8 mouse cellular contexts compared by ENCODE assay signal in genomic region chr7:99535741-99536501, GRCm38 (mm10). TPM values are rescaled to one million over a fixed set of nuclear protein-coding genes. Genes with fewer than 3 reads are reported as not detected.
DNase-seq lines count a peak whose midpoint lies in the region; ATAC-seq and TF ChIP-seq lines count a peak whose summit lies in the region.

No protein-coding gene starts in this region.

- no peak for TF ChIP-seq CTCF in heart, postnatal 0 days (IDR thresholded peaks at IDR 0.05; ENCODE audit: low read depth)
- no peak for TF ChIP-seq CTCF in liver, adult 2 months (IDR thresholded peaks at IDR 0.05; ENCODE audit: low read depth, low read length)

- H3K4me2 ChIP-seq in heart, postnatal 0 days (ENCODE audit: low read depth, low read length) = peak overlapping the region; percentile 79
- peak overlapping the region; percentile 69 for H3K4me2 ChIP-seq in myocyte (ENCODE audit: low read depth)

- no peak for DNase-seq in cerebellum, adult 18-20 months
- peak; percentile 39 for DNase-seq in 3T3-L1 (ENCODE audit: low read depth, low spot score)
- DNase-seq in c-Kit-positive CD71-positive TER-119-positive erythroid progenitor cells, embryonic 14.5 days (ENCODE audit: low spot score) = peak; percentile 48
- DNase-seq in heart, postnatal 0 days (ENCODE audit: low spot score) = no peak
- no peak for DNase-seq in liver, adult 2 months (ENCODE audit: extremely low read depth, low read depth, low spot score)
- no peak for DNase-seq in adipocyte (ENCODE audit: low spot score)

- no peaks in the 10 kb centered on the region for H3K36me3 ChIP-seq in heart, postnatal 0 days (replicated peaks; ENCODE audit: control insufficient read depth, insufficient read depth, low read length)
- H3K36me3 ChIP-seq in liver, adult 2 months (ENCODE audit: control insufficient read depth, insufficient read depth, low read length) = no peaks in the 10 kb centered on the region
- no peaks in the 10 kb centered on the region for H3K36me3 ChIP-seq in myocyte (ENCODE audit: control insufficient read depth, insufficient read depth)

- H3K9me3 ChIP-seq in heart, postnatal 0 days (replicated peaks; ENCODE audit: control insufficient read depth, low read length) = no peaks in the 10 kb centered on the region

- peak overlapping the region; percentile 78 for H3K27ac ChIP-seq in heart, postnatal 0 days (ENCODE audit: low read depth)
- peak overlapping the region; percentile 57 for H3K27ac ChIP-seq in liver, adult 2 months (replicated peaks; ENCODE audit: insufficient read depth, low read depth, low read length)

- peak overlapping the region; percentile 65 for H3K4me3 ChIP-seq in heart, postnatal 0 days (ENCODE audit: low read depth, low read length)
- peak overlapping the region; percentile 77 for H3K4me3 ChIP-seq in liver, adult 2 months (ENCODE audit: insufficient read depth, low read depth, low read length)
- H3K4me3 ChIP-seq in myocyte = peak overlapping the region; percentile 21

- 4% methylated on average over 46 of the region's 46 CpGs for WGBS in heart, postnatal 0 days
- WGBS in liver, adult 2 months = 12% methylated on average over 46 of the region's 46 CpGs

- no peak for TF ChIP-seq POLR2A in liver, adult 2 months (IDR thresholded peaks at IDR 0.05; ENCODE audit: extremely low read depth, insufficient read depth, low read length)
- TF ChIP-seq POLR2A in myocyte (IDR thresholded peaks at IDR 0.05; ENCODE audit: insufficient read length, low read depth) = no peak

- ATAC-seq in cerebellum, adult (ENCODE audit: insufficient number of reproducible peaks, low FRiP score, low TSS enrichment) = peak; percentile 7; the same call in 1 of the 2 replicates
- peak; percentile 16 for ATAC-seq in heart, postnatal 0 days (ENCODE audit: insufficient read depth, low read depth)

- no peaks in the 10 kb centered on the region for H3K27me3 ChIP-seq in heart, postnatal 0 days (ENCODE audit: control insufficient read depth, insufficient read depth, low read length)
- H3K27me3 ChIP-seq in liver, adult 2 months (ENCODE audit: control insufficient read depth, insufficient read depth, low read length) = no peaks in the 10 kb centered on the region
- no peaks in the 10 kb centered on the region for H3K27me3 ChIP-seq in myocyte (ENCODE audit: control insufficient read depth, insufficient read depth, insufficient read length)

- peak overlapping the region; percentile 78 for H3K9ac ChIP-seq in heart, postnatal 0 days (replicated peaks; ENCODE audit: low read depth, low read length)
- peak overlapping the region; percentile 92 for H3K9ac ChIP-seq in liver, adult 2 months (ENCODE audit: low read depth, low read length)

- H3K79me2 ChIP-seq in liver, adult 2 months (ENCODE audit: control insufficient read depth, insufficient read depth, low read length) = no peaks in the 10 kb centered on the region
- no peaks in the 10 kb centered on the region for H3K79me2 ChIP-seq in myocyte (ENCODE audit: control insufficient read depth, insufficient read depth)

- no peak for TF ChIP-seq EP300 in heart, postnatal 0 days (IDR thresholded peaks at IDR 0.05; ENCODE audit: low read depth)

- H3K4me1 ChIP-seq in heart, postnatal 0 days (ENCODE audit: control insufficient read depth, insufficient read depth) = peaks cover 31% of the 10 kb centered on the region
- H3K4me1 ChIP-seq in liver, adult 2 months (ENCODE audit: control insufficient read depth, insufficient read depth, low read length) = no peaks in the 10 kb centered on the region; the same call in 1 of the 2 replicates

- H3ac ChIP-seq in myocyte (ENCODE audit: control insufficient read depth, insufficient read length) = peak overlapping the region; percentile 68

TF ChIP-seq in myocyte, 11 proteins besides CTCF, POLR2A, EP300 and RAD21:
- no peak for TF ChIP-seq TCF3 (IDR thresholded peaks at IDR 0.05; ENCODE audit: insufficient read length, low read depth)
- TF ChIP-seq REST (IDR thresholded peaks at IDR 0.05; ENCODE audit: insufficient read depth, insufficient read length) = no peak
- TF ChIP-seq SRF (IDR thresholded peaks at IDR 0.05; ENCODE audit: control insufficient read depth, insufficient read length, low read depth) = no peak
- TF ChIP-seq POLR2AphosphoS2 (IDR thresholded peaks at IDR 0.05; ENCODE audit: insufficient read length, low read depth) = no peak
- no peak for TF ChIP-seq USF1 (IDR thresholded peaks at IDR 0.05; ENCODE audit: low read depth)
- no peak for TF ChIP-seq MAX (IDR thresholded peaks at IDR 0.05; ENCODE audit: low read depth)
- no peak for TF ChIP-seq MYOD1 (IDR thresholded peaks at IDR 0.05; ENCODE audit: control insufficient read depth in 1 of 3, insufficient read length in 2 of 3, low read depth in 2 of 3)
- TF ChIP-seq MYOG (IDR thresholded peaks at IDR 0.05; ENCODE audit: control insufficient read depth in 1 of 3, insufficient read depth in 1 of 3, insufficient read length in 2 of 3, low read depth in 2 of 3) = no peak
- TF ChIP-seq E2F4 (IDR thresholded peaks at IDR 0.05; ENCODE audit: insufficient read depth) = no peak
- TF ChIP-seq TCF12 (IDR thresholded peaks at IDR 0.05; ENCODE audit: insufficient read depth, poor library complexity, severe bottlenecking) = no peak
- no peak for TF ChIP-seq CEBPB (IDR thresholded peaks at IDR 0.05; ENCODE audit: insufficient read depth, poor library complexity, severe bottlenecking)

RNA-seq across cellular contexts. Expression of gene Arrb1, which starts 0.7 kb away (rescaled TPM):
- total RNA-seq in heart, postnatal 0 days (2014; rRNA removed; ENCODE audit: low replicate concordance) = 23.8 and 36.8 TPM in 2 replicates
- polyA plus RNA-seq in heart, postnatal 0 days (2015; fragmentation: Nextera tagmentation; extraction: Ambion mirVana) = 3.3 and 3.5 TPM in 2 replicates
- 6.5 and 9.5 TPM in 2 replicates for total RNA-seq in liver, adult 2 months (2014; rRNA removed)
- polyA plus RNA-seq in liver, adult 2 months (2012; rRNA removed) = 5.3 and 6.2 TPM in 2 replicates
- polyA plus RNA-seq in myocyte (2012; fragmentation: generic; extraction: Trizol) = 5.1 TPM

RNA-seq across cellular contexts. Expression of gene Rps3, which starts 52.4 kb away (rescaled TPM):
- total RNA-seq in heart, postnatal 0 days (2014; rRNA removed; ENCODE audit: low replicate concordance) = 804 and 987 TPM in 2 replicates
- polyA plus RNA-seq in heart, postnatal 0 days (2015; fragmentation: Nextera tagmentation; extraction: Ambion mirVana) = 439 and 463 TPM in 2 replicates
- 462 and 473 TPM in 2 replicates for total RNA-seq in liver, adult 2 months (2014; rRNA removed)
- polyA plus RNA-seq in liver, adult 2 months (2012; rRNA removed) = 147 and 154 TPM in 2 replicates
- 2,049 TPM for polyA plus RNA-seq in myocyte (2012; fragmentation: generic; extraction: Trizol)

Comparison
In these comparisons a context has a peak if more than half of its experiments do, and no peak if none do; other contexts are left out.
1. DNase-seq: peak in 3T3-L1 (single experiment) and c-Kit-positive CD71-positive TER-119-positive erythroid progenitor cells, embryonic 14.5 days (single experiment); none in cerebellum, adult 18-20 months (0 of 2), heart, postnatal 0 days (single experiment), liver, adult 2 months (single experiment) and adipocyte (single experiment).
2. H3K4me3 ChIP-seq: peak in every context shown above with its lines; median percentile 77 in liver, adult 2 months; 65 in heart, postnatal 0 days; 21 in myocyte.